Mouse (Mus musculus): Measurements from ENCODE around the gene Slc39a10. TPM values are rescaled to one million over a fixed set of nuclear protein-coding genes. Genes with fewer than 3 reads are reported as not detected.

The Slc39a10 gene
- total RNA-seq (2021) = 100 to 1,000 TPM in 1 of 2 experiments, 10 to 100 TPM in 1; 90.9 to 108 TPM
- long read RNA-seq, experiment 1, full-length matches to known transcripts = 60 of 81 reads
- long read RNA-seq, experiment 1, partial matches to known transcripts = 12 of 81 reads
- long read RNA-seq, experiment 1, other reads (novel, unspliced or antisense) = 9 of 81 reads
- long read RNA-seq, experiment 2, full-length matches to known transcripts = 64 of 87 reads
- long read RNA-seq, experiment 2, partial matches to known transcripts = 7 of 87 reads
- long read RNA-seq, experiment 2, other reads (novel, unspliced or antisense) = 16 of 87 reads

DNA sequence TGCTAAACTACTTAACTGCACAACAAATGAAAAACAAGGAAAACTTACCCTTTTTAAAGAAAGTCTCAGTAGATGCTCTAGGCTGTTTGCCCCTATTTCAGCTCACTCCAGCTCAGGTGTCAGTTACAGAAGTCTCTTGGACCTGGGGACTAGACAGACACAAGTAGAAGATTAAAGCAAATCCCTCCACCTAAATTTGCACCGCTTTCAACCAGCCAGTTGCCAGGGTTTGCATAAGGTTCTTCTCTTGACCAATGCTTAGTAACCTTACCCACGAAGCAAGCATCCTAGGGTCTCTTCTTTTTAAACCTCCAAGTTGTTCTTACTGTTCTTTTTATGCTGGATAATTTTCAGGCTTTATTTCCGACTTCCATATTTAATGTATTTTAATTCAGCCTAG is at the start of gene Slc39a10:
Gene Slc39a10 (minus strand): TSS at position 101 of the 400 bp plus-strand sequence.
- TF ChIP-seq CTCF (conservative IDR thresholded peaks at IDR 0.05) = no peak
- no peak for DNase-seq (ENCODE audit: low spot score in 2 of 2)
- Histone ChIP-seq H3K4me3 (no peak within 1 kb of the TSS), H3K27ac (no peak within 1 kb of the TSS)

- Histone ChIP-seq H3K27ac (no peak overlapping the region), H3K4me3 (no peak overlapping the region)
- peak; percentile 59 for TF ChIP-seq CTCF (conservative IDR thresholded peaks at IDR 0.05)
- DNase-seq (ENCODE audit: low spot score in 2 of 2) = no peak
Observed at GRCm38 (mm10) chr1:46939295-46939694, 46.6 kb upstream of the Slc39a10 start.

GRCm38 (mm10) chr1:46937641-46938040 is 45.0 kb upstream of the Slc39a10 start:
- no peak overlapping the region for H3K4me3 ChIP-seq
- H3K27ac ChIP-seq = no peak overlapping the region
- no peak for DNase-seq (ENCODE audit: low spot score in 2 of 2)
- TF ChIP-seq CTCF (conservative IDR thresholded peaks at IDR 0.05) = no peak

DNA sequence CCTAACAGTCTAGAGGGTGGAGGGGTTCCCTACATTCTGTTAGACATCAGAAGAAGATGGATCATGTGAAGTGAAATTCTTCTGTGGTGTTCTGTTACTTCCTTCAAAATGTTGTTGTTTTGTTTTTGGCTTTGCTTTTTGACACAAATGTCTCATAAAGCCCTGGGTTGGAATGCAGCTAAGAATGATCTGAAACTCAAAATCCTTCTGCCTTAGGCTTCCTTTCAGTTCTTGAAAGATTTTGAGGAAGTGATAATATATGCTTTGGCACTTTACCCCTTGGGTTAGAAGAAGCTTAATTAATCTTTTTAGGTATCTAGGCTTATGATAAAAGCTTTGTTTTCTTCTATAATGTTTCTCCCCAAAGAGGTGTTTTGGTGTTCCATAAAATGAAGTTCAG is 34.5 kb upstream of the Slc39a10 start:
- TF ChIP-seq CTCF (conservative IDR thresholded peaks at IDR 0.05) = no peak
- Histone ChIP-seq H3K27ac (no peak overlapping the region), H3K4me3 (no peak overlapping the region)
- DNase-seq (ENCODE audit: low spot score in 2 of 2) = no peak

GRCm38 (mm10) chr1:46926239-46926638 is 33.6 kb upstream of the Slc39a10 start:
- peak overlapping the region; percentile 12; the same call in 1 of the 2 replicates for H3K27ac ChIP-seq
- H3K4me3 ChIP-seq = no peak overlapping the region
- DNase-seq (ENCODE audit: low spot score in 2 of 2) = no peak
- no peak for TF ChIP-seq CTCF (conservative IDR thresholded peaks at IDR 0.05)

DNA sequence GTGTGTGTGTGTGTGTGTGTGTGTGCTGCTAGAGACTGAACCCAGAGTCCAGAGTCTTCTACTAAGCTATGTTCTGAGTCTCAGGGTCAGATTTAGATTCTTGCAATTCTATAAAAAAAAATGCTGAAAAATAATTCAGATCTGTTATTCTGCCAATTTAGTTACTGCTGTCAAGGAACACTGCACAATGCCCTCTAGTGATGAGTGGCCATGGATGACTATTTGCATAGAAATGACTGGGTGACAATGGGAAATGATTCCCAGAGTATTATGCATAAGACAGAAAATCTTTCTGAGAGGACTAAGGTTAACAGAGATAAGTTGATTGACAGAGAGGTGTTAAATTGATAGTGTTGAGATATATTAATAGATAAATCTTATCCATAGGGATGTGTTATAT is 32.3 kb upstream of the Slc39a10 start:
- Histone ChIP-seq H3K27ac (peak overlapping the region; percentile 19; the same call in 1 of the 2 replicates), H3K4me3 (peak overlapping the region; percentile 26)
- TF ChIP-seq CTCF (conservative IDR thresholded peaks at IDR 0.05) = peak; percentile 68
- no peak for DNase-seq (ENCODE audit: low spot score in 2 of 2)

DNA sequence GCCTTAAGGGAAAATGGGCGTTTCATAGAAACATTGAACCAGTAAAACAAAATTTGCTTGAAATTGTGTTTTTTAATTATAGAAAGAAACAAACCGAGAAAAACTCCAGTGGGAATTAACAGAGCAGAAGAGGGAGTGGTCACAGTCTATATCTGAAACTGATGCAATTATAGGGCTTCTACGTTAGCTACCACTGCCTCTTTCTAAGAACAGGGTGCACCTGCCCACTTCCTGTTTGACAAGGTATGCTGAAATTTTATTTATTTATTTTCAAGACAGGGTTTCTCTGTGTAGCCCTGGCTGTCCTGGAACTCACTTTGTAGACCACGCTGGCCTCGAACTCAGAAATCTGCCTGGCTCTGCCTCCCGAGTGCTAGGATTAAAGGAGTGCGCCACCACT is 30.3 kb upstream of the Slc39a10 start:
- TF ChIP-seq CTCF (conservative IDR thresholded peaks at IDR 0.05) = no peak
- H3K4me3 ChIP-seq = peak overlapping the region; percentile 17; the same call in 1 of the 2 replicates
- peak overlapping the region; percentile 73; the same call in 1 of the 2 replicates for H3K27ac ChIP-seq
- DNase-seq (ENCODE audit: low spot score in 2 of 2) = no peak

- DNase-seq (ENCODE audit: low spot score in 2 of 2) = no peak
- peak overlapping the region; percentile 73; the same call in 1 of the 2 replicates for H3K27ac ChIP-seq
- TF ChIP-seq CTCF (conservative IDR thresholded peaks at IDR 0.05) = no peak
- no peak overlapping the region for H3K4me3 ChIP-seq
Observed at GRCm38 (mm10) chr1:46921630-46922029, 29.0 kb upstream of the Slc39a10 start.

- TF ChIP-seq CTCF (conservative IDR thresholded peaks at IDR 0.05) = no peak
- no peak for DNase-seq (ENCODE audit: low spot score in 2 of 2)
- Histone ChIP-seq H3K4me3 (no peak overlapping the region), H3K27ac (no peak overlapping the region)
Observed at GRCm38 (mm10) chr1:46916237-46916636, 23.6 kb upstream of the Slc39a10 start.

- no peak for DNase-seq (ENCODE audit: low spot score in 2 of 2)
- TF ChIP-seq CTCF (conservative IDR thresholded peaks at IDR 0.05) = peak; percentile 62
Observed at GRCm38 (mm10) chr1:46914349-46914748, 21.7 kb upstream of the Slc39a10 start.

GRCm38 (mm10) chr1:46912506-46913156 is 20.0 kb upstream of the Slc39a10 start:
- DNase-seq (ENCODE audit: low spot score in 2 of 2) = no peak
- Histone ChIP-seq H3K27ac (no peak overlapping the region), H3K4me3 (no peak overlapping the region)
- TF ChIP-seq CTCF (conservative IDR thresholded peaks at IDR 0.05) = no peak

More at GRCm38 (mm10) chr1:46914349-46914748, 21.7 kb upstream of the Slc39a10 start:
- Histone ChIP-seq H3K4me3 (no peak overlapping the region), H3K27ac (no peak overlapping the region)

- H3K4me3 ChIP-seq = no peak overlapping the region
- no peak for DNase-seq (ENCODE audit: low spot score in 2 of 2)
- TF ChIP-seq CTCF (conservative IDR thresholded peaks at IDR 0.05) = no peak
- no peak overlapping the region for H3K27ac ChIP-seq
Observed at GRCm38 (mm10) chr1:46910154-46910553, 17.5 kb upstream of the Slc39a10 start.

DNA sequence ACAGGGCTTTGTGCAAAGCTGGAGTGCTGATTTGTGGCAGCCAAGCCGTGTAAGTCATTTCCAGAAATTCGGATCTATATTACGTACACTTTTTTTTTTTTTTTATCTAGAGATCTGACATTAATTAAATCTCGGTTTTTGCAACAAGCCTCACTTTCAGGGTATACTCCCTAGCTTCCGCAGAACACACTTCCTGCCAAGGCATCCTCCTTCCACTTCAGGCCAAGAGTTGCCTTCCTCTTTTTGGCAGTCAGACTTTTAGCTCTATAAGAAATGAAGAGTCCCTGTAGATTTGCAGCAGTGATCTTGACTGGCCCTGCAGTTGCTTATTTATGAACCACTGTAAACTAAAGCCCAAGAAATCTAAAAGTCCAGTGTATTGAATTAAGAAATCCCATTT is 13.1 kb upstream of the Slc39a10 start:
- peak in 1 of 2 experiments; percentile 21 for DNase-seq (ENCODE audit: low spot score in 2 of 2)
- Histone ChIP-seq H3K4me3 (no peak overlapping the region), H3K27ac (peak overlapping the region; percentile 32; the same call in 1 of the 2 replicates)
- no peak for TF ChIP-seq CTCF (conservative IDR thresholded peaks at IDR 0.05)

All from layer of hippocampus, adult 2 months (tissue).